Mouse (Mus musculus) gastrocnemius, postnatal 10 days (tissue): Measurements from ENCODE around the gene Cdyl2. TPM values are rescaled to one million over a fixed set of nuclear protein-coding genes. Genes with fewer than 3 reads are reported as not detected.

Source experiments
- DNase-seq: peaks from one replicate; pipeline ENCODE4 v3.0.0; 2021; ENCODE audit warnings: mixed read lengths
- total RNA-seq, 2 experiments: library from RNA; stranded (reverse); gene quantifications; 2 replicates each; pipeline ENCODE4 v1.2.3; 2021

Gene Cdyl2
- total RNA-seq, 2 experiments from 2014 or later = 5.5 to 6.5 TPM

- DNase-seq = no peak
Observed at GRCm38 (mm10) chr8:116671543-116671942, 61.2 kb downstream of the Cdyl2 start.

- no peak for DNase-seq
Observed at GRCm38 (mm10) chr8:116670604-116671003, 62.2 kb downstream of the Cdyl2 start.

DNA sequence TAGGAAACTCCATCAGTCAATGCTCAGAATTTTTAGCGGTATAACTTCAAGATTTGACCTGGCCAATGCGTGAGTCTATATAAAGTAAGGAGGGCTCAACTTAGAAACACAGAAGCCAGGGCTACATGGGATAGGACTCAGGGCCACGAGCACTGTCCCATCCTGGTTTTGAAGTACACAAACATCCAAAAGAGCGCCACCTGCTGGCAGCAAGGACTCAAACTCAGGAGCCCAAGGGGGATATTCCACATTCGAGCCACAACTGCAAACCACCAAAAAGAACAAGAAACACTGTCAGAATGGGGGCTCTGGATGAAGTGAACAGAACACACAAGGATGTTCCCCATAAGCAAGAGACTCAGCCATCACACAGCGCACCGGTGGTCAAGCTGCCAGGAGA, 63.8 kb downstream of the Cdyl2 start:
- no peak for DNase-seq

GRCm38 (mm10) chr8:116666781-116667325, 65.9 kb downstream of the Cdyl2 start:
- no peak for DNase-seq

GRCm38 (mm10) chr8:116661521-116661920, 71.3 kb downstream of the Cdyl2 start:
- no peak for DNase-seq

- DNase-seq = no peak
Observed at GRCm38 (mm10) chr8:116656811-116657210, 76.0 kb downstream of the Cdyl2 start.

GRCm38 (mm10) chr8:116654881-116655280, 77.9 kb downstream of the Cdyl2 start:
- no peak for DNase-seq

GRCm38 (mm10) chr8:116652949-116653348, 79.8 kb downstream of the Cdyl2 start:
- DNase-seq = no peak

DNA sequence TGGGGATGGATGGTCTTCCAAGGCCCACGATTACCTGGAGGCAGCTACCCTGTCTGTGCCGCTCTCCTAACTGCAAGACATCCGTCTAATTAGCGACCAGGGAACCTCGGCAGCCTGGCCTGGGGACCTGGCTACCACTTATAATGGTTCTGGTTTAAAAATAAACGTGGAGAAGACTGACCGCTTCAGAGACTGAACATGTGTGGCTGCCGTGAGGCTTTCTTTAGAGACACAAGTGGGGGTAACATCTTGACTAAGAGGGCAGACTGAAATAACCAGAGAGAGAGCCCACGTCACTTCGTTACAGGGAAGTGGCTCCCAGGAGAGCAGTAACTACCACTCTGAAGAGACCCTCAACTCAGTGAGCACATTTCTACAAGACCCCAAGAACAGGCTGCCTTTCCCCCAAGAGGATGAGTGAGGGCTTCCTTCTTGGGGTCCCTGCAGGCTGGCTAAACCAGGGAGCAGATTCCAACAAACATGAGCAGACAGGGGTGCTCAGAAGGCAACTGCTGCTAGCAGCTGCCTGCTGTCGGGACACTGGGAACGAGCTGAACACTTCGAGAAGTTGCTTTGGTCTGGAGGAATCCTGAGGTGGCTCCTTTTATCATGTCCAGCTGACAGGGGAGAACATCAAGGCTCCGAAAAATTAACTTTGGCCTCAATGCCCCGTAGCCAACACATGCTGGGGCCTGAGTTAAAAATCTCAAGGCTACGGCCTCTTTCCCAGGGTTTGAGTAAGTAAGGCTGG, 82.6 kb downstream of the Cdyl2 start:
- DNase-seq = no peak

DNA sequence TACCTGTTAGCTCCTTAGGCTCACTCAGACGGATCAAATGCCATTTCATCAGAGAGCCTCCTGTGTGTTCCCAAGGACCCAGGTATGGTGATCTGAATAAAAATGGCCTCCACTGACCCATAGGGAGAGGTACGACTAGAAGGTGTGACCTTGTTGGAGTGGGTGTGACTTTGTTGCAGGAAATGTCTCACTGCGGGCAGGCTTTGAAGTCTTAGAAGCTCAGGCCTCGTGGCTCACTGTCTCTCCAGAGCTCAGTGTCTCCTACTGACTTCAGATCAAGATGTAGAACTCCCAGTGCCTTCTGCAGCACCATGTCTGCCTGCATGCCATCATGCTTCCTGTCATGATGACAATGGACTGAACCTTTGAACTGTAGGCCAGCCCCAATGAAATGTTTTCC, 87.4 kb downstream of the Cdyl2 start:
- no peak for DNase-seq

GRCm38 (mm10) chr8:116640925-116641324, 91.9 kb downstream of the Cdyl2 start:
- no peak for DNase-seq

DNA sequence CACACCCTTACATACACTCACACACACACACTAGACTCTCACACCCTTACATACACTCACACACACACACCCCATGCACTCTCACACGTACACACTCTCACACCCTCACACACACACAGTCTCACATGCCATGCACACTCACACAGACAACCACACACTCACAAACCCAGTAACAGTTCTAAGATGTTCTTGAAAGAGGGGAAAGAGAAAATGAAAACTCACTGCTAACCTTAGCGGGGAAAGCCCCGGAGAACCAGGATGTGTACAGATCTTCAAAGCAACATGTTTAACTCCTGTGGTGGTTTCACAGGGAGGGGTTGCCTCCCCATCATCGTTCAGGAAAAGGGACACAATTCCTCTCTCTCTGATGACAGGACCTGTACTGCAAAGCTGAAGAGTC, 94.8 kb downstream of the Cdyl2 start:
- no peak for DNase-seq

- no peak for DNase-seq
Observed at GRCm38 (mm10) chr8:116637193-116637592, 95.6 kb downstream of the Cdyl2 start.

DNA sequence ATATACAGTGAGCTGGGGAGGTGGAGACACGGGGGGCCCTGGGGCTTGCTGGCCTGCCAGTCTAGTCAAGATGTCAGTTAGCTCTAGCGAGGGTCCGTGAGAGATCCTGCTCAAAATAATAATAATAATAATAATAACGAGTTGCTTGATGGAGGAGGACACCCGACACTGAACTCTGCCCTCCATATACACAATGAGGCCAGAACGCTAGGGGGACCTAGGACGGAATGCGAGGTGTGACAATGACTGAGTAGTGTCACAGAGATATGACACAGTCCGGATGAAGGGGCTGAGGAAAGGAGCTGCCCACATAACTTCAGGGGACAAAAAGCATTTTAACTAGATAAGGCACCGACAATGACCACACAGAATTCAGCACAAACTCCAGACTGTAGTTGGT, 96.4 kb downstream of the Cdyl2 start:
- no peak for DNase-seq

GRCm38 (mm10) chr8:116635972-116636371, 96.8 kb downstream of the Cdyl2 start:
- DNase-seq = no peak

DNA sequence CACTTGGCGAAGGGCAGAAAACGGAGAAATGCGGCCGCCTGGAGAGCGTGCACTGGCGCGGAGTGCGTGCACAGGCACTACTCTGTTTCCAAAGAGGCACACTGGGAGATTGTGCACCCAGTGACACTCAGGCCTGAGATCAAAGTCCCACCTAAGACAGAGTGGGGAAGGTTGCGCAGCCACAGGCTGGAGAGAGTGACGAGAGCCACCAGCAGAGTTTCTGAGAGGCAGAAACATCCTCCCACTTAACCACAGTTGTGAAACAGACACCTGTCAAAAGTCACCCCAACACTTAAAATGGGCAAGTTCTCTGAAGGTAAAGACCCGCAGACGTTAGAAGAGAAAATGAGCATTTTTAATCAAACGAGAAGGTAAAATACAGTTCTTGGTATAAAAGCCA, 97.5 kb downstream of the Cdyl2 start:
- no peak for DNase-seq

DNA sequence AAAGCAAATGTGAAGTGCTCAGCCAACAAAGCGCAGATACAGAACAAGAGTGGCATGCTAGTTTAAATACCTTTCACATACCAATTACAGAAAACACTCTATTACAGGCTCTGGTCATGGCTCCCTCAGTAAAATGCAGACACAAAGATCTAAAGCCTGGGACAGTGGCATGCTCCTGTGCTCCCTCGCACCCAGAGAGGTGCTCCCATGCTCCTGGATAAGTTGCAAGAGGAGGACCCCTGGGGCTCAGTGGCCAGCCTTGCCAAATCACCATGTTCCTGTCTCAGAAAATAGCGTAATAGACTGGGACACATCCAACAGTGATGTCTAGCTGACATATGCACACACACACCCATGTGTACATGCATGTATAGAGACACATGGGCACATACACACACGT, 98.4 kb downstream of the Cdyl2 start:
- DNase-seq = no peak

- no peak for DNase-seq
Observed at GRCm38 (mm10) chr8:116633470-116634150, 99.2 kb downstream of the Cdyl2 start.

GRCm38 (mm10) chr8:116630066-116630465, 102.7 kb downstream of the Cdyl2 start:
- DNase-seq = no peak

DNA sequence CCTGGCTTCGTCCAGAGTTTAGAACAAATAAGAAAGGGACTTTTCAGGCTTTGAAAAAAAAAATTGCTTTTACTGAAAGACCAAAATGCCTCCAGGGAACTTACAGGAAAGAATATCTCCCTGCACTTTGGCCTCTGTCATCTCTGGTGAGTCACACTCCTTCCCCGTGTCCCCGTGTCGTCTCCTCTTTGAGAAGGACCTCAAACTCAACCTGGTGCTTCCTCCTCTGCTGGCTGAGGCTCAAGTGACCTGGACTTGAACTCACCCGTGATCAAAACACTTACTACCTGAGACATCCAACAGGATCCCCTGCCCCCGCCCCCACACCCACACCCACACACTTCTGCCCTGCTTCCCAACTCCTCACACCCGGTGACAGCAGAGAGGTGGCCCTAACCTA, 103.8 kb downstream of the Cdyl2 start:
- no peak for DNase-seq

GRCm38 (mm10) chr8:116627854-116628479, 104.8 kb downstream of the Cdyl2 start:
- DNase-seq = no peak

DNA sequence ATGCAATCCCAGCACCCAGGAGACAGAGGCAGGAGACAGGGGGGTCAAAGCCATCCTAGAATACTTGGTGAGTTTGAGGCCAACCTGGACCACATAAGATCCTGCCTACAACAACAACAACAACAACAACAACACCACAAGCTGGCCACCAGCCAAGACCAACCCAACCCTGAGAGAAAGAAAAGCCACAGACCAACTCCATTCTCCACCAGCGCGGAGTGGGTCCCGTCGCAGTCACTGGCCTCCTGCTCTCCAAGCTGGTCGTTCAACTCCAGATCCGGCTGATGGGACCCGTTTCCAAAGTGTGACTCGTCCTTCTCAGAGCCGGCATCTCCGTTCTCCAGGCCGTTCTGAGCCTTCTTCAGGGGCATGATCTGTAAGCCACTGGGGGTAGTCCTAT, 109.2 kb downstream of the Cdyl2 start:
- no peak for DNase-seq

GRCm38 (mm10) chr8:116622326-116622725, 110.5 kb downstream of the Cdyl2 start:
- DNase-seq = no peak
